Mouse (Mus musculus): ENCODE results near the gene Rap1a.

GRCm38 (mm10) chr3:105756505-105756904, 44.6 kb downstream of the Rap1a start:
- TF ChIP-seq CTCF (IDR thresholded peaks at IDR 0.05) = no peak
- no peak for TF ChIP-seq EP300 (IDR thresholded peaks at IDR 0.05; ENCODE audit: insufficient read depth, low read depth, low read length)

Measured in heart, adult 2 months (tissue).